Mouse (Mus musculus) erythroblast, embryonic 14.5 days (primary cell): ENCODE results near the gene Pelo.

Experiments used
- GATA1 ChIP-seq: IDR thresholded peaks from 2 replicates; pipeline ENCODE4 v1.6.1; 2012; ENCODE audit warnings: low read length, inconsistent platforms, mixed read lengths
- TAL1 ChIP-seq: IDR thresholded peaks from 3 replicates; pipeline ENCODE4 v1.6.1; 2012; ENCODE audit warnings: low read length, inconsistent platforms, mixed read lengths

GRCm38 (mm10) chr13:115067324-115067967, 22.5 kb downstream of the Pelo start:
- no peak for TF ChIP-seq GATA1
- no peak for TF ChIP-seq TAL1
